Mouse (Mus musculus): Measurements from ENCODE around the gene Trmt2a. TPM values are rescaled to one million over a fixed set of nuclear protein-coding genes. Genes with fewer than 3 reads are reported as not detected.

The Trmt2a gene
- total RNA-seq, 1 experiment = 102 TPM

DNA sequence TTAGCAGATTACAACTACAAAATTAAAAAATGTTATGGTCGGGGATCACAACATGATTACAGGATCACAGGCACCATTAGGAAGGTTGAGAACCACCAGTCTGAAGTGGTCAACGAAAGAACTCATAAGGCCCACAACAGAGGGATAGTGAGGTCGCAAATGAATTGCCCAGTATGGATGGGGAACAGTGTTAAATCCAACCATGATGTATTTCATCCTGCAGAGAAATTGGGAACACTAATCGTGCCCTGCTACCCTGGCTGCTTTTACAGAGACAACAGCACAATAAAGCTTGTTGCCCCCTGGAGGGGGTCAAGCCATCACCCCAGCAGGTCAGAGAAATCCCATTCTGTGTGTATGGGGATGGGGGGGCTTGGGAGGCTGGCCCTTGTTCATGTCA lies 1.8 kb downstream of the Trmt2a start:
- TF ChIP-seq ZNF384 (IDR thresholded peaks at IDR 0.05; ENCODE audit: low read depth, low read length) = no peak
- TF ChIP-seq HCFC1 (IDR thresholded peaks at IDR 0.05; ENCODE audit: borderline replicate concordance, insufficient read depth, low read length) = no peak
- TF ChIP-seq ZC3H11A (IDR thresholded peaks at IDR 0.05; ENCODE audit: borderline replicate concordance, low read depth, low read length) = no peak
- TF ChIP-seq CHD2 (IDR thresholded peaks at IDR 0.05; ENCODE audit: low read depth, low read length) = no peak
- no peak for TF ChIP-seq MAFK (IDR thresholded peaks at IDR 0.05; ENCODE audit: insufficient read depth, low read depth, low read length)
- Histone ChIP-seq H3K36me3 (ENCODE audit: control insufficient read depth, insufficient read depth, low read length, poor library complexity, severe bottlenecking) (peaks cover 46% of the 10 kb centered on the region), H3K9ac (ENCODE audit: insufficient read depth, low read depth, low read length, poor library complexity, severe bottlenecking) (peak overlapping the region; percentile 7; the same call in 1 of the 2 replicates), H3K9me3 (ENCODE audit: control insufficient read depth, insufficient read depth, low read depth, low read length) (no peaks in the 10 kb centered on the region), H3K4me1 (ENCODE audit: control insufficient read depth in 2 of 2, insufficient read depth in 2 of 2, low read length in 2 of 2, poor library complexity in 1 of 2) (peaks cover 3 to 16% of the 10 kb centered on the region in 2 experiments), H3K4me3 (ENCODE audit: insufficient read depth in 1 of 2, low read depth in 1 of 2, low read length in 2 of 2, poor library complexity in 1 of 2, severe bottlenecking in 1 of 2) (peak overlapping the region in 1 of 2 experiments; percentile 82; a peak in 1 of 4 replicates), H3K27ac (ENCODE audit: insufficient read depth, low read depth, low read length, poor library complexity, severe bottlenecking) (no peak overlapping the region)
- in situ Hi-C loops (cut with MboI; ENCODE audit: low sequenced_read_pairs in 2 of 2, unreplicated experiment in 2 of 2) = no loop called here
- no peak for DNase-seq (ENCODE audit: low read depth, low spot score)

- no peak for TF ChIP-seq MAFK (IDR thresholded peaks at IDR 0.05; ENCODE audit: insufficient read depth, low read depth, low read length)
- Histone ChIP-seq H3K36me3 (ENCODE audit: control insufficient read depth, insufficient read depth, low read length, poor library complexity, severe bottlenecking) (peaks cover 44% of the 10 kb centered on the region), H3K4me3 (ENCODE audit: insufficient read depth in 1 of 2, low read depth in 1 of 2, low read length in 2 of 2, poor library complexity in 1 of 2, severe bottlenecking in 1 of 2) (no peak overlapping the region), H3K27ac (ENCODE audit: insufficient read depth, low read depth, low read length, poor library complexity, severe bottlenecking) (0 out of 2 replicates have a peak overlapping the region, but pooled peaks have one; percentile 7), H3K4me1 (ENCODE audit: control insufficient read depth in 2 of 2, insufficient read depth in 2 of 2, low read length in 2 of 2, poor library complexity in 1 of 2) (peaks cover 3 to 12% of the 10 kb centered on the region in 2 experiments), H3K9ac (ENCODE audit: insufficient read depth, low read depth, low read length, poor library complexity, severe bottlenecking) (peak overlapping the region; percentile 21; the same call in 1 of the 2 replicates), H3K9me3 (ENCODE audit: control insufficient read depth, insufficient read depth, low read depth, low read length) (no peaks in the 10 kb centered on the region)
- no peak for DNase-seq (ENCODE audit: low read depth, low spot score)
- in situ Hi-C loops (cut with MboI; ENCODE audit: low sequenced_read_pairs in 2 of 2, unreplicated experiment in 2 of 2) = no loop called here
Observed at GRCm38 (mm10) chr16:18250828-18251790, 2.6 kb downstream of the Trmt2a start.

- H3K4me1 ChIP-seq (ENCODE audit: control insufficient read depth in 2 of 2, insufficient read depth in 2 of 2, low read length in 2 of 2, poor library complexity in 1 of 2) = peaks cover 3 to 8% of the 10 kb centered on the region in 2 experiments; a peak in 3 of 4 replicates
- H3K4me3 ChIP-seq (ENCODE audit: insufficient read depth in 1 of 2, low read depth in 1 of 2, low read length in 2 of 2, poor library complexity in 1 of 2, severe bottlenecking in 1 of 2) = no peak overlapping the region
- H3K36me3 ChIP-seq (ENCODE audit: control insufficient read depth, insufficient read depth, low read length, poor library complexity, severe bottlenecking) = peaks cover 47% of the 10 kb centered on the region
- H3K9ac ChIP-seq (ENCODE audit: insufficient read depth, low read depth, low read length, poor library complexity, severe bottlenecking) = no peak overlapping the region
- no peaks in the 10 kb centered on the region for H3K9me3 ChIP-seq (ENCODE audit: control insufficient read depth, insufficient read depth, low read depth, low read length)
- in situ Hi-C loops (cut with MboI; ENCODE audit: low sequenced_read_pairs in 2 of 2, unreplicated experiment in 2 of 2) = no loop called here
- TF ChIP-seq HCFC1 (IDR thresholded peaks at IDR 0.05; ENCODE audit: borderline replicate concordance, insufficient read depth, low read length) (no peak), CHD2 (IDR thresholded peaks at IDR 0.05; ENCODE audit: low read depth, low read length) (no peak), ZNF384 (IDR thresholded peaks at IDR 0.05; ENCODE audit: low read depth, low read length) (no peak), MAFK (IDR thresholded peaks at IDR 0.05; ENCODE audit: insufficient read depth, low read depth, low read length) (no peak), ZC3H11A (IDR thresholded peaks at IDR 0.05; ENCODE audit: borderline replicate concordance, low read depth, low read length) (no peak)
- no peak for DNase-seq (ENCODE audit: low read depth, low spot score)
- no peak overlapping the region for H3K27ac ChIP-seq (ENCODE audit: insufficient read depth, low read depth, low read length, poor library complexity, severe bottlenecking)
Observed at GRCm38 (mm10) chr16:18252736-18253135, 4.3 kb downstream of the Trmt2a start.

- Histone ChIP-seq H3K4me3 (ENCODE audit: insufficient read depth in 1 of 2, low read depth in 1 of 2, low read length in 2 of 2, poor library complexity in 1 of 2, severe bottlenecking in 1 of 2) (no peak overlapping the region), H3K4me1 (ENCODE audit: control insufficient read depth in 2 of 2, insufficient read depth in 2 of 2, low read length in 2 of 2, poor library complexity in 1 of 2) (peaks cover 3 to 8% of the 10 kb centered on the region in 2 experiments; a peak in 3 of 4 replicates), H3K9me3 (ENCODE audit: control insufficient read depth, insufficient read depth, low read depth, low read length) (no peaks in the 10 kb centered on the region), H3K36me3 (ENCODE audit: control insufficient read depth, insufficient read depth, low read length, poor library complexity, severe bottlenecking) (peaks cover 56% of the 10 kb centered on the region), H3K27ac (ENCODE audit: insufficient read depth, low read depth, low read length, poor library complexity, severe bottlenecking) (no peak overlapping the region), H3K9ac (ENCODE audit: insufficient read depth, low read depth, low read length, poor library complexity, severe bottlenecking) (no peak overlapping the region)
- in situ Hi-C loops (cut with MboI; ENCODE audit: low sequenced_read_pairs in 2 of 2, unreplicated experiment in 2 of 2) = no loop called here
- DNase-seq (ENCODE audit: low read depth, low spot score) = no peak
- TF ChIP-seq MAFK (IDR thresholded peaks at IDR 0.05; ENCODE audit: insufficient read depth, low read depth, low read length) = no peak
- no peak for TF ChIP-seq ZC3H11A (IDR thresholded peaks at IDR 0.05; ENCODE audit: borderline replicate concordance, low read depth, low read length)
- TF ChIP-seq CHD2 (IDR thresholded peaks at IDR 0.05; ENCODE audit: low read depth, low read length) = no peak
- no peak for TF ChIP-seq HCFC1 (IDR thresholded peaks at IDR 0.05; ENCODE audit: borderline replicate concordance, insufficient read depth, low read length)
- no peak for TF ChIP-seq ZNF384 (IDR thresholded peaks at IDR 0.05; ENCODE audit: low read depth, low read length)
Observed at GRCm38 (mm10) chr16:18253866-18254265, 5.4 kb downstream of the Trmt2a start.

Measured in ES-E14 (cell line).